Mouse (Mus musculus) monocyte, adult 5-6 weeks (primary cell): Measurements from ENCODE around the gene Shld1. TPM values are rescaled to one million over a fixed set of nuclear protein-coding genes. Genes with fewer than 3 reads are reported as not detected.

ENCODE experiments used
- ATAC-seq: fragments of 153-309, 156-312 bp; replicated peaks from 2 replicates; pipeline ENCODE4 v1.8.0; 2017; ENCODE audit warnings: mild to moderate bottlenecking; ENCODE audit not compliant: low TSS enrichment, insufficient number of reproducible peaks, severe bottlenecking, poor library complexity, low FRiP score
- total RNA-seq: library from RNA; stranded (forward); fragments of 200-1000, 200-491, 200-594 nt; gene quantifications from 3 replicates; pipeline ENCODE4 v1.2.3, GENCODE M21; 2017

Gene Shld1
- total RNA-seq, 1 experiment from 2014 or later = 21.8 TPM

DNA sequence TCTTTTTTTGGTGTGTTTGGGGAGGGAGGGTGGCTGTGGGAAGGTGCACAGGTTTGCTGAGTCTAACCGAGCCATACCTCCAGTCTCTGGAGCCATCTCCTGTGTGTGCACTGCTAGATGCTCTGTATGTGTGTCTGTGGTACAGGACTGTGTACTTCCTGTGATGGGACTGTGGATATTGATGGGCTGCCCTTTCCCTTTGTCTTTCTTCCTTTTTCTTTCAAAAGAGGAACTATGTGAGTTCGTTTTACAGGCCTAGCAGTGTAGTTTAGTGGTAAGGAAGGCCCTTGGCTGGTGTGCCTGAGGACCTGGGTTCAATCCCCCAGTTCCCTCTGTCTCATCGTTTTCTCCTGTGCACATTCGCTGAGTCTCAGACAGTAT is 2.4 kb downstream of the Shld1 start:
- peak; percentile 66 for ATAC-seq

DNA sequence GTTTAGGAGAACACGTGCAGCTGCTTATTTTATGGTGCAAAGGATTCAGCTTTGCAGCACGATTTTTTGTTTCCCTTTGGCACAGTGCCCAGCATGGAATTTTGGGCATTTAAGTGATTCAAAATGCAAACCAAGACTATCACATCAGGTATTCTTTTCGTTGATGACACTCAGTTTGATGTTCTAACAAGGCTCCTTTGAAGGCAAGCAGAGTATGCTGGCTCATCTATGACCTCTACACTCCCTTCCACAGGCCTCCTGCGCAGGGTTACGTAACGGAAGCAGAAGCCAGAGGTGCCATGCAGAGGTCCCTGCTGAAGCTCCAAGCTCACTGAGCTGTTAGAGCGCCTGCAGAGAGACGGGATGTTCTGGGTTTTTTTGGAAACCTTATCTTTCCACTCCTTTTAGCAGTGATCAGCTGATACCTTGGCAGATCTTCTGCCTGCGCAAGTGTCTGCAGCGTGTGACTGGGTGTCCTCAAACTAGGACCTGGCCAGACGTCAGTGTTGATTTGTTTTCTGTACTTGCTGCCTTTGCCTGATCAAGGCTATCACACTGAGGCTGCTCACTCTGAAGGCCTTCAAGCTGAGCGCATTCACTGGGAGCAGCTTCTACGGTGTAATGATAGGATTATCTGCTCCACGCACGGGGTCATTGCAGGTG is 3.0 kb downstream of the Shld1 start:
- ATAC-seq = no peak

DNA sequence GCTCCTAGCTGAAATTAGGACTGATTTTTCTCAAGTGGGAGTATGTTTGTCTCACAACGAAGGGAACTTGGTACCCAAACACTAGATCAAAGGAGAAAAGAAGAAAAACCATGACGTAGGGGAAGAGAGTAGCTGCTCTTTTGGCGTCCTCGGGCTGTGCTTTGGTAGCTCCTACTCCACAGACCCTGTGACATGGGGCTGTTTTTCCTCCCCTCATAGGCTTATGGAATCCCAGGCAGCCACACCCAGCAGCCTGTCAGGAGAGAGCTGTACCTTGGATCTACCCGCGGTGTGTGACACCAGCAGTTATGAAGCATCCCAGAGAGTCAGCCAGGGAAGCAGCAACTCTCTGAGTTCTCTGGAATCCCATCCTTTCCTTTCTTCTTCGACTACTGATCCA is 5.0 kb downstream of the Shld1 start:
- no peak for ATAC-seq

DNA sequence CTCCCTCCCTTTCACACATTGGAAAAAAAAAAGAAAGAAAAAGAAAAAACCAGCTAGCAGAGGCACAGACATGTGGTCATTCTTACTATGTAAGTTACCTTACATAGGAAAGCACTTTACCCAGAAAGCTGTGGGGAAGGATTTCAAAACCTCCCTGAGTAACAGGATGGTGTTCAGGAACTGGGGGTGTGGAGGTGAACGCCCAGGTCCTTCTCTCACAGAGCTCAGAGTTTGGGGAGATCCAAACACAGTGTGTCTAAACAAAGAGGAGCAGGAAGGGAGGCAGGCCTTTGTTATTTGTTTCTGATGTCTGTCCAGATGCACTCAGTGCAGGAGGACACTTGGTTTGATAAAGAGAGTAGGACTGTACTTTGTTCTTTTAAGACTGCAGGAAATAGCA is 5.6 kb downstream of the Shld1 start:
- peak; percentile 44 for ATAC-seq

DNA sequence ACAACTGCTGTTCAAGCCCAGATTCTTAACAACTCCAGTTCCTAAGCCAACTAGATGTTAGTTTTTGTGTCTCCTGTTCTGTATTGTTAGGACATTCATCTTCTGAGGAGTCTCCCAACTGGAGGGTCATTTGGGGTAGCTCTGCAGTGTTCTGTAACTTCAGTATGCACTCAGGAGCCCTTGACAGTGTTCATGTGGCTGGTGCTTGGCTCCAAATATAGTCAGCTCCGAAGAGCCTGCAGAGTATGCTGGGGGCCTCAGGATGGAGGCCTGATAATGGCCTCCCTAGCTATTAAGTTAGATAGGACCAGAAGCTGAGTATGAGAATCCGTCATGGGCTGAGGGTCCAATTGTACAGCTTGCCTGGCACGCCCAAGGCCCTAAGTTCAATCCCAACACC is 7.2 kb downstream of the Shld1 start:
- ATAC-seq = no peak

DNA sequence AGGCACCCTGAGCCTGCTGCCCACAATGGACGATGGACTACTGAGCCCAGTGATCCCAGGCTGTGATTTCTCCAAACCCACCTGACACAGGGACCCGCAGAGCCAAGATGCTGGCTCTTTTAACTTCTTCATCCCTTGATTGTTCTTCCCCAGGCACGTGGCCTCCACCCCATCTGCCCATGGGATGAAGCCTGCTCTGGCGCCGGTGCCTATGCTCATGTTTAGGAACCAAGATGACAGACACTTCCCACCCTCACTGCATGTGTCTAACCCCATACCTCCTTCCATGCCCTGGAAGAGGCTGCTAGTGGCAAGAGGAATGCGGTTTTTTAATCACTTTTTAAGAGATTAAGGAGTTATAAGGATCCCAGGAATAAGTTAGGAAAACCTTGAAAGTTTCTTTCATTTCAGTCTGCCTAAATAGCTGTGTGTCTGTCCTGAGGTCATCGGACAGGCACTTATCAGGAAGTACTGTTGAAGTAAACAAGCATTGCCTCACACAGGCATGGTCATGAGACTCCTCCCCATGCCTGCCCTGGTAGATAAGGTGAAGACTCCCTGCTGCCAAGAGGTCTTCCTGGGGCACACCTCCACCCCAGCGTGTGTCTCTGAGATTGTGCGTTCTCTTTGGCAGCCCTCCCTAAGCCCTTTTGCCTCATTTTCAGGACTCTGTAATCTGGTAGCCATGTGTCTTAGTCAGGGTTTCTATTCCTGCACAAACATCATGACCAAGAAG is 8.8 kb downstream of the Shld1 start:
- ATAC-seq = peak; percentile 87

DNA sequence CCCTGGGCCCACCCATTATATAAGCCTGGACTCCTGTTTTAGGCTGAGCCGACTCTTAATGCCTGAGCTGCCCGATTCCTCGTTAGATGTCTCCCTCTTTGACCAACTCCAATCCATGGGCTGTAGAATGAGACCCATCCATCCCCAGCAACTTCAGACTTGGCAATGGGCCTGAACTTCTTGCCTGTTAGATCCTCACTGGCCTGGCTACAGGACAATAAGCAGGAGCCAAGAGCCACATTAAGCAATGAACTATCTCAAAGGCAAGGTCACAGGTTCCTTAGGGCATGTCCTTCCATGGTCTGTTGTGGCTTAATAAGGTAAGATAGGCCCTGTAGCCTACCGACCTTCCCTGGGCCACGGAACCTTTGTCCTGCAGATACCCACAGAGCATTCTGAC is 9.8 kb downstream of the Shld1 start:
- ATAC-seq = no peak

DNA sequence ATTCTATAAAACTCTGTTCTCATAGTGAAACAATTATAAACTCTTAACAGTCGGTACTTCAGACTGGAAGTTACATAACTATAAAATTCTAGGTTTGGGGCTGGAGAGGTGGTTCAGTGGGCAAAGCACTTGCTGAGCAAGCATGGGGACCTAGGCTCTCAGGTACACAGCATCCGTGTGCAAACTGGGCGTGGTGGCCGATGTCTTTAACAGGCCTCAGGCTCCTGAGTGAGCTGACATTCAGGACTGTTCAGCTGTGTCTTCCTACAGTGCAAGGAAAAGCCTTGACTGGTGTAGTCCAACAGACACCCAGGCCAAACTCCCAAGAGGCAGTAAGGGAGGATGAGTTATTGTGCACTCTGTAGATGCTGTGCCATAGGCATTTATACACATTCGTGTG is 10.5 kb downstream of the Shld1 start:
- no peak for ATAC-seq

DNA sequence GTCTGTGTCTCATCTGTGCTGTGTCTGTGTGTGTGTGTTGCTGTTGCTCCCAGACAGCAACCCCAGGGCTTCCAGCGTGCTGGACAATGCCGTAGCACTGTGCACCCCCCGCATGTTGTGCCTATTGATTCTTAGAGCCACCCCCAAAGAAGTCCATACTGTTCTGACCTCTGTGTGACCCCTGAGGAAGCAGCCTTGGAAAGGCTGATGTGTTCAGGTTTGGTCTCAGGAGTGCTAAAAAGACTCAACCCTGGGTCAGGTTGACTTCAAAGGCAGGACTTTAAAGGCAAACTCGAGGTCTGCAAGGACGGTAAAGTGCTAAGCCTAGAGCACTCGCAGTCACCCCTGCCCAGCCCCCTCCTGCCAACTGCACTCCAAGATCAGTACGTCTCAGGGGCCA is 11.0 kb downstream of the Shld1 start:
- ATAC-seq = no peak

DNA sequence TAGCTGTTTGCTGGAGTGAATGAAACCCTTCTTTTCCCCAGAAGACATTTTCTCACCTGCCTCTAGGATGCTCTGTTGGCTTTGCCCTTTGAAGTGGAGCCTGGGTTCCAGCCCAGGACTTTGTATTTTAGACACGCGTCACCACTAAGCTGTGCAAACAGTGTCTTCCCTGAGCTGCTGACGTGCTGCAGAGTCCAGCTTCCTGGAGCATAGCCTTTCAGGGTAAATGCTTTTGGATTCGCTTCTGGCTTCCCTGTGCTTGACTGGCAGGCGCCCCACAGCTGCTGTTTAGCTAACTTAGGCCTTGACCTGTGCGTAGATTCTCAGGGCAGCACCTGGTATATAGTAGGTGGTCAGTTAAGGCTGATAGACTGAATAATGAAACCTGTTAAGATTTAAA is 11.7 kb downstream of the Shld1 start:
- no peak for ATAC-seq

DNA sequence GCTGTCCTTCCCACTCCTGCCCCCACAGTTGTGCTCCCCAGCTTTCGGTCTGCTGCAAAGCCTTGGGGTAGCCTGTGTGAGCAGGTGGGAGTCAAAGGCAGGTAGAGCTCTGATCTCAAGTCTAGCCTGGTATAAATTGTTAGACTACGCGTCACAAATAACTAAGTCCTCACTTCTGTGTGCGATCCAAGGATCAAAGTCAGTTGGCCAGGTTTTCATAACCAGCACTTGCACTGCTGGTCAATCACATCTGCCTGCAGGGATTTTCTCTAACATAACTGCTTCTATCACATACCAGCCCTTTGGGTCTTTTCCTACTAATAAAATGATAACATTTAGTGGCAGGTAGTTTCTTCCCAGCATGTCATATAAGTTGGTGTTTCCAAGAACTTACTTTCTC is 14.2 kb downstream of the Shld1 start:
- no peak for ATAC-seq

DNA sequence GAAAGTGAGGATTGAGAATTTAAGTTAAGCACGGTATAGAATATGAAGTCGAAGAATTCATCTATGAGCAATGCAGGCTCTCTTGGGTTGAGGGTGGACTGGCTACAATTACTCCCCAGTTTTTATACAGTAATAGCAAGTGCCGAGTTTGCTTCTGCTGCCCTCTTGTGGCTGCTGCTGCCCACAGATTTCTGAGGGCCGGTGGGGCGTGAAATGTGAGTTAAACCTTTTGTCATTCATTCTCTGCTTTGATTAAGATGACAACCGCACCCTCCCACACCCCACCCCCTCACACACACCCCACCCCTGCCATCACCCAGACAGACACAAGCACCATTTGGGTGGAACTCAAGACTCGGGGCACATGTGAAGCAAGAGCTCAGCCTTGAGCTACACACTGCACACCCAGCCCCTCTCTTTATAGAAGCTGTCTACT is 14.7 kb downstream of the Shld1 start:
- peak; percentile 75 for ATAC-seq

DNA sequence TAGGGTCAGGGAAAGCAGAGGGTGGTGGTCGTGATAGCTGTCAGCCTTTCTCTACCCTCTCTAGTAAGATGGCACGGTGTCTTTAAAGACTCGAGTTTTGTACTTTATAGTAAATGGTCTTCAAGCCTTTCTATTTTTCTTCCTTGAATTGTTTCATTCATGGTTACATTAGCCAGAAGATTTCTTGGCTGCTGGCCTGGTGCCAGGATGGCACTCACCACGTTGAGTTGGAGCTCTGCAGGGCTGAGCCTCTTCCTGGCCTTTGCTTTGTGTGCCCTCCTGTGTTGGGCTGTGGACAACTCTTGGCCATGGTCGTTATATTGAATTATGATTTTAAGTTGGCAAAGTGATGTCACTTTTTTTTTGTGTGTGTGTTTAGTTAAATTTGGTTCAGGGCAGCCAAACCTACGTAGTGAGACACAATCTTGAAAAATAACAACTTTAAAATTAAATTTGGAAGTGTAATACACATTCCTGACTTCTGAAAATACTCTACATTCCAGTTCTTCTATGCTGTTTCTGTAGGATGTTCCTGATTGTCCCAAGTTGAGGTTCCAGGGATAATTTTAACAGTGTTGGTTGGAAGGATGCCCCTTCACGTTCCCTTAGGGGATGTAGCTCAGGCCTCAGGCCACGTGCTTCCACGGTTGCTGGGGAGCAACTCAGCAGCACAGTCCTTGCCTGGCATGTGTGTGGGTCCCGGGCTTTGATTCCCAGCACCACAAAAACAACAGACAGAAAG is 18.7 kb downstream of the Shld1 start:
- no peak for ATAC-seq

DNA sequence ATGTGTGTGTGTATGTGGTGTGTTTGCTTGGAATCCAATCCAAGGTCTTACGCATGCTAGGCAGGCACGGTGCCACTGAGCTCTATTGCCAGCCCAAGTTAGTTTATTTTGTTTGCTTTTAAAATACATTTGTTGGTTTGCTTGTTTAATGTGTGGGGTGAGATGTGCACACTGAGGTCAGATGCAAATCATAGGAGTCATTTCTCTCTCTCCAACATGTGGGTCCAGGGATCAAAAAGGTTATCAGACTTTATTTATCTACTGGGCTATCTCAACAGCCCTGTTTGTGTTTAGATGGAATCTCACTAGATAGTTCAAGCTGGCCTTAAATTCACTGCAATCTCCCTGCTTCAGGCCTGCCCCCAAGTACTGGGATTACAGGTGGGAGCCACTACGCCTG is 19.6 kb downstream of the Shld1 start:
- ATAC-seq = no peak

DNA sequence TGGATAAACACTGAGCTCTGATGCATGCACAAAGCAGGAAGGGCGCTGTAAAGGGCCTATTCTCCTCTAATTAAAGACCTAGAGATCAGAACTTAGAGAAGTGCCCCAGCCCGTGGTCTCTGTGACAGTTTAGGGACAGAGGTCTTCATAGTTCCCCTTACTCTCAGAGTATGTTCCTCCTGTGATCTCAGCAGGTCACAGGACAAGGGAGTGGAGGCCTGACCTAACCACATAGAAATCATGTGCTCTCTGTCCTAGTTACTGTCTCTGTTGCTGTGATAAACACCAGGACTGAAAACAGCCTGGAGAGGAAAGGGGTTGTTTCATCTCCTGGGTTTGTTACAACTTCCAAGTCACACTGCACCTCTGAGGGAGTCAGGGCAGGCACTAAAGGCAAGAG is 23.8 kb downstream of the Shld1 start:
- ATAC-seq = peak; percentile 55

DNA sequence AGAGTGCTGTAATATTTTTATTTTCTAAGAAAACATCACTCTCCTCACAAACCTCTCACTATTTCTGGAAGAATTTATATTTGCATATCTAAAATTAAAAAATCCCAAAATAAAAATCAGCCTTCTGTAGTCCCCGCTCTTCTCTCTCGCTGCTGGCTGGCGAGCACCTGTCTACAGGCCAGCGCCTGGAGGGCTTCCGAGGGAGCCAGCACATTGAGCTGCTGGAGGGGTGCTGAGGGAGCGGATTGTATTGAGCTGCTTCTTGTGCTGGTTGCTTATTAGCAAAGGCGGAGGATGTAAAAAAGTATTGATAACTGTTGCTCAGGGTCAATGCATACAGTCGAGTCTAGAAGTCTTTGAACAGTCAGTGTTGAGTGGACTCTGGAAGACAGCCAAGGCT is 25.3 kb downstream of the Shld1 start:
- no peak for ATAC-seq

DNA sequence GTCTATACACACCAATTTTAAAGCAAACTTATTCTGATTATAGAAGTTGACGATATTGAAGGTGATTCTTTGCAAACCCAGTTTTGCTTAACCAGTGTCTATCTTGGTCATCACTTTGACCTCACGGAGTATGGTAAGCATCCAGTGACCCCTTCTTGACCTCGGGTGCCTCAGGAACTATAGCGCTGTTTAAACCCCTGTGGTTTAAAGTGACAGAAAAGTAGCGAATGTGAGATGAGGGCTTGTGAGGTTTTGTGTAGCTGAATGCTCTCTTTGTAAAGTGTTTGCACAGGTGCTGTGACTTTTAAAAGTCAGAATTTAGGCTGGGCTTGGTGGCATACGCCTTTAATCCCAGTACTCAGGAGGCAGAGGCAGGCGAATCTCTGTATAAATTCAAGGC is 27.8 kb downstream of the Shld1 start:
- no peak; the same call in 1 of the 2 replicates for ATAC-seq

DNA sequence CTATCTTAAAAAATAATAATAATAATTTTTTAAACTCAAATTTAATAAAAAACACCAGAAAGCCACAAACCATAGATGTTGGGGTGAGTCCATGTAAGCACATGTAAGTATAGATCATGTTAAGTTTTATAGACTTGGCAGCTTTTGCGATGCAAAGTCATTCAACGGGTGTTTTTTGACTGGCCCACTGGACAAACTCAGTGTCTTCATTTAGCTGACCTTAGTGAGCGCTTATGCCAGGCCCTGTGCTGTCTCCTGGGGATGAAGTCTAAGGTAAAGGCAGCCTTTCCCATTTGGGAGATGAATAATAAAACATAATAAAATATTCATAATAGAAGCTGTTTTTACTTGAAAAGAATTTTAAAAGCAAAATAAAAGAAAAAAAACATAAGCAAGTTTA is 28.2 kb downstream of the Shld1 start:
- ATAC-seq = no peak

DNA sequence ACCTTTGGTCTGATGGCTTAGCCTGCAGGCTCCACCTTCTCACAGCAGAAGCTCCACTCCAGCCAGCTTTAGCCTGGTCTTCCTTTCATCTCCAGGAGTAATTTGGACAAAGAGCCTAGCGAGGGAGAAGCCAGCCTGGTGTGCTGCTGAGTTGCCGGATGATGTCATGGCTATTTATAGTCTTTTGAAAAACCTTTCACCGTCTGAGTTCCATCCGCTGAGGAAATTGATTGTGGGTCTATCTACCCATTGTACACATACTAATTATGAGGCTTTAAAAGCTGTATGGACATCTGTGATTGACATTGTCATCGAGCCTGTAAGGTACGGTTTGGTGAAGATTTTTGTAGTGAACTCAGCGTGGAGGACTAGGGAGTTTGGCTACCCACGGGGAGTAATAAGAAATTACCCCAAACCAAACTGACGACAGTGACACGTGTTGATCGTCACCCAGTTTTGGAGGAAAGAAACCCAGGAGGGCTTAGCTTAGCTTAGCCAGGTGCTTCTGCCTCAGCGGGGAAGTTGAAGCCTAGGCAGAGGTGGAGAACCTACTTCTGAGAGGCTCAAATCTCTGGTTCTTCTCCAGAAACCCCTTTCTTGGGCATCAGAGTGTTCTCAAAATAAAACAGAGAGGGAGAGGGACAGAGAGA is 28.8 kb downstream of the Shld1 start:
- no peak for ATAC-seq
